In the genomic region with DNA sequence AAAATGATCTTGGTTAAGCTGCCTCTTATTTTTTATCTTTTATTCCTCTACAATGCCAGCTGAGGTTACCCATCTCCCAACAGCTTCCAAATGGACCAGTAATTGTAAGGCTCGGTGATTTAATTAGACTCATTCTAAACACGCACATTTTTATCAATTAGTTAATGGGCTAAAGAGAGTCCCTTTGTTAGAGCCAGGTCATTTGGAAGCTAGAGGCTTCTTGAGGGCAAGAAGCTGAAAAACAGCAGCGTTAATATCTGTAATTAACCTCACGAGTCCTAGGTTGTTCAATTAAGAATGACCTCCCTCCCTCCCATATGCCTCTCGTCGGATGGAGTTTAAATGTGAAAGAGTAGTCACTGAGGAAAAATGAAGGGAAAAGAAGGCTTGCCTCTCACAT, we compare ENCODE assay signal across 24 mouse cellular contexts.
A peak's percentile ranks its signal among the peaks of the same experiment; 100 is the strongest.
DNase-seq lines count a peak whose midpoint lies in the region; ATAC-seq and TF ChIP-seq lines count a peak whose summit lies in the region.
"Had no signal": no experiment of that assay in that cellular context is flagged by ENCODE, and none has a peak within 500 bp of the region (broad histone marks: within the 10 kb centered on the region; RNA-seq: fewer than 3 reads in every experiment).

No protein-coding gene starts in this region.

- ATAC-seq in forebrain, embryonic 14.5 days = no peak
- no peak for ATAC-seq in forebrain, embryonic 11.5 days (replicated peaks; ENCODE audit: low FRiP score)
- ATAC-seq: activated CD4-positive, CD25-positive, alpha-beta regulatory T cell, adult 4 months; forebrain, embryonic 15.5 days; Patski had no signal

- no peak for TF ChIP-seq CTCF in brain, embryonic 14.5 days (IDR thresholded peaks at IDR 0.05; ENCODE audit: borderline replicate concordance, extremely low read depth, insufficient read depth, insufficient read length)
- TF ChIP-seq CTCF in gastrocnemius, adult 2 months (IDR thresholded peaks at IDR 0.05) = no peak

- no peaks in the 10 kb centered on the region for H3K9me3 ChIP-seq in forebrain, embryonic 14.5 days (replicated peaks; ENCODE audit: control insufficient read depth, low read length)
- no peaks in the 10 kb centered on the region for H3K9me3 ChIP-seq in forebrain, embryonic 11.5 days (ENCODE audit: control insufficient read depth, low read length)
- H3K9me3 ChIP-seq: embryonic facial prominence, embryonic 13.5 days; embryonic facial prominence, embryonic 15.5 days; forebrain, embryonic 15.5 days had no signal

- no peak overlapping the region for H3K9ac ChIP-seq in forebrain, embryonic 14.5 days (ENCODE audit: low read length)
- no peak overlapping the region for H3K9ac ChIP-seq in forebrain, embryonic 11.5 days (ENCODE audit: low read length)
- H3K9ac ChIP-seq: embryonic facial prominence, embryonic 13.5 days; embryonic facial prominence, embryonic 15.5 days; forebrain, embryonic 15.5 days had no signal

- H3K36me3 ChIP-seq in forebrain, embryonic 14.5 days (ENCODE audit: control insufficient read depth, insufficient read depth, low read length) = no peaks in the 10 kb centered on the region
- H3K36me3 ChIP-seq in forebrain, embryonic 11.5 days (ENCODE audit: control insufficient read depth, insufficient read depth, low read length) = no peaks in the 10 kb centered on the region
- H3K36me3 ChIP-seq: embryonic facial prominence, embryonic 13.5 days; embryonic facial prominence, embryonic 15.5 days; forebrain, embryonic 10.5 days; forebrain, embryonic 15.5 days had no signal

- peaks cover 3% of the 10 kb centered on the region; the same call in 1 of the 2 replicates for H3K4me1 ChIP-seq in forebrain, embryonic 14.5 days (ENCODE audit: control insufficient read depth, insufficient read depth, low read length)
- 0 out of 2 replicates have a peak, but pooled peaks cover 3% of the 10 kb centered on the region for H3K4me1 ChIP-seq in forebrain, embryonic 11.5 days (replicated peaks; ENCODE audit: control insufficient read depth, insufficient read depth, low read length)
- H3K4me1 ChIP-seq: embryonic facial prominence, embryonic 13.5 days; embryonic facial prominence, embryonic 15.5 days had no signal

- H3K27me3 ChIP-seq in forebrain, embryonic 14.5 days (replicated peaks; ENCODE audit: control insufficient read depth, insufficient read depth, low read length) = peaks cover 12% of the 10 kb centered on the region; the same call in 1 of the 2 replicates
- peaks cover 24% of the 10 kb centered on the region for H3K27me3 ChIP-seq in forebrain, embryonic 11.5 days (ENCODE audit: control insufficient read depth, insufficient read depth, low read length)
- H3K27me3 ChIP-seq: embryonic facial prominence, embryonic 15.5 days had no signal

- H3K27ac ChIP-seq in forebrain, embryonic 14.5 days (ENCODE audit: low read depth, low read length) = no peak overlapping the region
- H3K27ac ChIP-seq in forebrain, embryonic 11.5 days (ENCODE audit: low read depth, low read length) = no peak overlapping the region
- H3K27ac ChIP-seq in gastrocnemius, adult 2 months = no peak overlapping the region
- H3K27ac ChIP-seq: embryonic facial prominence, embryonic 13.5 days; embryonic facial prominence, embryonic 15.5 days; forebrain, embryonic 10.5 days; forebrain, embryonic 15.5 days had no signal

- peak; percentile 46 for DNase-seq in forebrain, embryonic 14.5 days (ENCODE audit: low spot score)
- DNase-seq in forebrain, embryonic 11.5 days (ENCODE audit: low spot score) = no peak
- DNase-seq in Muller cell, postnatal 12 days (ENCODE audit: inconsistent ontology term) = peak; percentile 69
- peak; percentile 60 for DNase-seq in brain, embryonic 14.5 days (ENCODE audit: low read depth)
- DNase-seq in retina, postnatal 1 day = peak; percentile 88
- no peak for DNase-seq in urinary bladder, adult 18-20 months (ENCODE audit: low spot score in 2 of 2)
- no peak for DNase-seq in gastrocnemius, adult 2 months
- DNase-seq: adrenal gland, adult 8-10 months; adrenal gland, postnatal 14 days; adrenal gland, postnatal 36 days; cerebellum, adult 11 months; cerebellum, adult 18-20 months; cerebellum, adult 8-10 months; cerebellum, adult 9-11 months; cerebellum, postnatal 14 days; cerebellum, postnatal 36 days; embryo, embryonic 11 days had no signal

- intact Hi-C loops in gastrocnemius, adult 2 months (cut with DNase I) = no loop called here

- H3K4me3 ChIP-seq in forebrain, embryonic 14.5 days (ENCODE audit: low read depth, low read length) = no peak overlapping the region
- no peak overlapping the region for H3K4me3 ChIP-seq in forebrain, embryonic 11.5 days (ENCODE audit: low read depth, low read length)
- H3K4me3 ChIP-seq in gastrocnemius, adult 2 months = no peak overlapping the region
- H3K4me3 ChIP-seq: embryonic facial prominence, embryonic 13.5 days; embryonic facial prominence, embryonic 15.5 days; erythroblast, embryonic 14.5 days; forebrain, embryonic 10.5 days; forebrain, embryonic 15.5 days had no signal

- H3K4me2 ChIP-seq in forebrain, embryonic 14.5 days (ENCODE audit: low read length) = no peak overlapping the region
- no peak overlapping the region for H3K4me2 ChIP-seq in forebrain, embryonic 11.5 days (ENCODE audit: low read depth, low read length, severe bottlenecking)
- H3K4me2 ChIP-seq: embryonic facial prominence, embryonic 13.5 days; embryonic facial prominence, embryonic 15.5 days; forebrain, embryonic 15.5 days had no signal

- 7% methylated on average over 6 of the region's 6 CpGs for WGBS in forebrain, embryonic 14.5 days
- WGBS in forebrain, embryonic 11.5 days = 20% methylated on average over 6 of the region's 6 CpGs

- no peak for TF ChIP-seq POLR2A in brain, embryonic 14.5 days (IDR thresholded peaks at IDR 0.05; ENCODE audit: borderline replicate concordance, extremely low read depth, insufficient read depth, insufficient read length, poor library complexity, severe bottlenecking)

Comparison
In these comparisons a context has a peak if more than half of its experiments do, and no peak if none do; other contexts are left out.
1. DNase-seq: peak in forebrain, embryonic 14.5 days (single experiment), Muller cell, postnatal 12 days (single experiment), brain, embryonic 14.5 days (single experiment) and retina, postnatal 1 day (single experiment); none in forebrain, embryonic 11.5 days (single experiment), urinary bladder, adult 18-20 months (0 of 2) and gastrocnemius, adult 2 months (single experiment).